Comparison of ENCODE assay signal across 30 mouse cellular contexts in genomic region chr16:36885912-36886311, GRCm38 (mm10). TPM values are rescaled to one million over a fixed set of nuclear protein-coding genes. Genes with fewer than 3 reads are reported as not detected.
"Had no signal": no experiment of that assay in that cellular context is flagged by ENCODE, and none has a peak within 500 bp of the region (broad histone marks: within the 10 kb centered on the region; RNA-seq: fewer than 3 reads in every experiment).

No protein-coding gene starts in this region.

- H3K4me2 ChIP-seq: embryonic facial prominence, embryonic 12.5 days; embryonic facial prominence, embryonic 13.5 days; embryonic facial prominence, embryonic 15.5 days; forebrain, embryonic 12.5 days; forebrain, embryonic 13.5 days; forebrain, embryonic 15.5 days had no signal

- DNase-seq: cerebellum, adult 18-20 months; cerebellum, adult 2 months; cerebellum, adult 8-10 months; cerebellum, adult 9-10 months; cerebellum, adult 9-11 months; cerebellum, postnatal 10 days; cerebellum, postnatal 14 days; cerebellum, postnatal 25 days; cerebellum, postnatal 36 days; embryo, embryonic 11 days; forebrain, postnatal 0 days; gastrocnemius, adult 2 months; gastrocnemius, postnatal 10 days; gastrocnemius, postnatal 14 days; gastrocnemius, postnatal 25 days; gastrocnemius, postnatal 36 days; heart, adult 18-20 months had no signal

- ATAC-seq: forebrain, embryonic 13.5 days; forebrain, embryonic 14.5 days; forebrain, embryonic 15.5 days; forebrain, embryonic 16.5 days; forebrain, postnatal 0 days had no signal

- H3K27me3 ChIP-seq: embryonic facial prominence, embryonic 12.5 days; embryonic facial prominence, embryonic 13.5 days; embryonic facial prominence, embryonic 15.5 days; forebrain, embryonic 12.5 days; forebrain, embryonic 13.5 days; forebrain, embryonic 15.5 days had no signal

- H3K9ac ChIP-seq: embryonic facial prominence, embryonic 12.5 days; embryonic facial prominence, embryonic 13.5 days; embryonic facial prominence, embryonic 15.5 days; forebrain, embryonic 12.5 days; forebrain, embryonic 13.5 days; forebrain, embryonic 15.5 days; forebrain, postnatal 0 days had no signal

- H3K4me3 ChIP-seq: embryonic facial prominence, embryonic 10.5 days; embryonic facial prominence, embryonic 12.5 days; embryonic facial prominence, embryonic 13.5 days; embryonic facial prominence, embryonic 15.5 days; erythroblast, embryonic 14.5 days; forebrain, embryonic 10.5 days; forebrain, embryonic 12.5 days; forebrain, embryonic 13.5 days; forebrain, embryonic 15.5 days; gastrocnemius, adult 2 months had no signal

- H3K9me3 ChIP-seq: embryonic facial prominence, embryonic 10.5 days; embryonic facial prominence, embryonic 12.5 days; embryonic facial prominence, embryonic 13.5 days; embryonic facial prominence, embryonic 15.5 days; forebrain, embryonic 10.5 days; forebrain, embryonic 12.5 days; forebrain, embryonic 13.5 days; forebrain, embryonic 15.5 days had no signal

- H3K4me1 ChIP-seq: embryonic facial prominence, embryonic 10.5 days; embryonic facial prominence, embryonic 12.5 days; embryonic facial prominence, embryonic 13.5 days; embryonic facial prominence, embryonic 15.5 days had no signal

- H3K27ac ChIP-seq: embryonic facial prominence, embryonic 10.5 days; embryonic facial prominence, embryonic 12.5 days; embryonic facial prominence, embryonic 13.5 days; embryonic facial prominence, embryonic 15.5 days; forebrain, embryonic 10.5 days; forebrain, embryonic 12.5 days; forebrain, embryonic 13.5 days; forebrain, embryonic 15.5 days; gastrocnemius, adult 2 months had no signal

RNA-seq across cellular contexts. Expression of gene Eaf2, which starts 11.1 kb away (rescaled TPM):
- total RNA-seq: common myeloid progenitor, adult 5-6 weeks; gastrocnemius, postnatal 36 days; granulocyte monocyte progenitor cell, adult 5-6 weeks had no signal
